Mouse (Mus musculus): ENCODE results near the gene Zfp972. TPM values are rescaled to one million over a fixed set of nuclear protein-coding genes. Genes with fewer than 3 reads are reported as not detected.
"Not testable (repeated sequence)": the region's sequence is repeated elsewhere in the genome, so short reads cannot be mapped to it uniquely, and the experiment has no call there.

Zfp972 gene
- not detected in 2 replicates for polyA plus RNA-seq (2014; fragmentation: Nextera tagmentation; extraction: Ambion mirVana)

DNA sequence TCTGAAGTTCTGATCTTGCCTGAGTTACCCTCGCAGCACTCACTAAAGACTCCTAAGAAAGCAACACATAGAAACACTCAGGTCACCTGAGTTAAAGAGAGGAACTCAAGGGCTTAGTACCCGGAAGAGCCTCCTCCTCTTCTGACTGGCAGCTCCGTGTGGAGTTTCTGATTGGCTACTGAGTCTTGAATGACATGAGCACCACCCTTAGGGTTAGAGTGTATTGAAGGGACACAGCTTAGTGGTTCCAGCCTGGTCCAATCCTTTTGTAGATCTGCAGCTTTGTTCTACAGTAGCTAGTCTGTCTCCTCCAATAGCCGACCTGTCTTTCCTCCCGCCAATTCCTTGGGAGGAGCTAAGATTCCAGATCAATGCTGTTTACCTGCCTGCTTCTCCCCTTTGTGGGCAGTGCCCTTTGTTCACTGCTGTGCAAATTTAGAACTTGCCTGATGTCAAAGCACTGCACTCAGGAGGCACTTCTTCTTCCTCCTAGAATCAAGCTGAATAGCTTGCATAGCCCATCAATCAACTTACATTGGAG, at the start of gene Zfp972:
TSS of gene Zfp972 (minus strand) at position 51 of the 541 bp plus-strand sequence.
- not testable (repeated sequence) for H3K27me3 ChIP-seq (ENCODE audit: control insufficient read depth, insufficient read depth, low read length); DNase-seq (ENCODE audit: low spot score); H3K36me3 ChIP-seq (ENCODE audit: control insufficient read depth, insufficient read depth, low read length)

DNA sequence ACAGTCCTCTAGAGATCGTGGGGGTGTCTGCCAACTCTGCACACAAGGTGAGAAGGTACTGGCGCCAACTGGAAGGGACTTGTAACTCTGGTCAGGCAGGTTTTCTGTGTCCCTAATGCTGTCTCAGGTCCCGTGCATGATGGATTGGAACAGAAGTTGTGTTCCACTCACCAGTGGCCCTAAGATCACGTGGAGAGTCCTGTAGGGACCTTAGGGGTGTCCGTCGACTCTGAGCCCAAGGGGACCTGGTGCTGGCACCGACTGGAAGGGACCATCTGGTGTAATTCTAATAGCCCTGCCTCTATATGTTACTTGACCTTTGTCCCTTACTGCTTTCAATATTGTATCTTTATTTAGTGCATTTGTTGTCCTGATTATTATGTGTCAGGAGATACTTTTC, 49.4 kb upstream of the Zfp972 start:
- H3K36me3 ChIP-seq (ENCODE audit: control insufficient read depth, insufficient read depth, low read length); ATAC-seq (ENCODE audit: low FRiP score); H3K4me2 ChIP-seq (replicated peaks; ENCODE audit: low read depth, low read length); H3K4me1 ChIP-seq (replicated peaks; ENCODE audit: control insufficient read depth, insufficient read depth, low read length); H3K9me3 ChIP-seq (ENCODE audit: control insufficient read depth, low read length); DNase-seq (ENCODE audit: low spot score); H3K27ac ChIP-seq (ENCODE audit: low read depth, low read length); H3K4me3 ChIP-seq (ENCODE audit: low read depth, low read length); H3K27me3 ChIP-seq (ENCODE audit: control insufficient read depth, insufficient read depth, low read length); H3K9ac ChIP-seq (ENCODE audit: low read depth, low read length): not testable (repeated sequence)
- 82% methylated on average over 7 of the region's 7 CpGs for WGBS

More for the DNA sequence above, at the start of gene Zfp972:
- not testable (repeated sequence) for ATAC-seq (ENCODE audit: low FRiP score); H3K9ac ChIP-seq (ENCODE audit: low read depth, low read length); H3K4me1 ChIP-seq (replicated peaks; ENCODE audit: control insufficient read depth, insufficient read depth, low read length); H3K4me3 ChIP-seq (ENCODE audit: low read depth, low read length); H3K27ac ChIP-seq (ENCODE audit: low read depth, low read length); H3K4me2 ChIP-seq (replicated peaks; ENCODE audit: low read depth, low read length); H3K9me3 ChIP-seq (ENCODE audit: control insufficient read depth, low read length)
- WGBS: 80% methylated on average over 3 of the region's 5 CpGs

DNA sequence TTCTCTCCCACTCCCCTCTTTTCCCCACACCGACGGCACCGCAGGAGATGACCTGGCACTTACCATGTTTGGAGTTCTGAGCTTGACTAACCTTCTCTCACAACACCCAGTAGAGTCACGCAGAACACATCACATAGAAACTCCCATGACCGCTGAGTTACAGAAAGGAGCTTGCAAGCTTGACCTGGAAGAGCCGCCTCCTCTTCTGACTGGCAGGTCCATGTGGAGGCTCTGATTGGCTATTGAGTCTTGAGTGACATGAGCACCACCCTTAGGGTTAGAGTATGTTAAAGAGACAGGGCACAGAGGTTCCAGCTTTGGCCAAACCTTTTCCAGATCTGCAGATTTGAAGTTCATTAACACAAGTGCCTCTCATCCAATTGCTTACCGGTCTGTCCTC, 31.7 kb upstream of the Zfp972 start, which contains the start of gene Gm14326:
TSS of gene Gm14326 (minus strand) at position 153 of the 400 bp plus-strand sequence.
- peak within 1 kb of the TSS; percentile 33; the same call in 1 of the 2 replicates for H3K4me2 ChIP-seq (replicated peaks; ENCODE audit: low read depth, low read length)
- not testable (repeated sequence) for H3K9ac ChIP-seq (ENCODE audit: low read depth, low read length); ATAC-seq (ENCODE audit: low FRiP score); H3K4me1 ChIP-seq (replicated peaks; ENCODE audit: control insufficient read depth, insufficient read depth, low read length); H3K27ac ChIP-seq (ENCODE audit: low read depth, low read length); H3K9me3 ChIP-seq (ENCODE audit: control insufficient read depth, low read length); H3K27me3 ChIP-seq (ENCODE audit: control insufficient read depth, insufficient read depth, low read length); H3K36me3 ChIP-seq (ENCODE audit: control insufficient read depth, insufficient read depth, low read length)
- 0% methylated on average over 4 of the region's 7 CpGs for whole genome bisulfite sequencing
- peak; percentile 3 for DNase-seq (ENCODE audit: low spot score)
- peak within 1 kb of the TSS; percentile 34 for H3K4me3 ChIP-seq (ENCODE audit: low read depth, low read length)

DNA sequence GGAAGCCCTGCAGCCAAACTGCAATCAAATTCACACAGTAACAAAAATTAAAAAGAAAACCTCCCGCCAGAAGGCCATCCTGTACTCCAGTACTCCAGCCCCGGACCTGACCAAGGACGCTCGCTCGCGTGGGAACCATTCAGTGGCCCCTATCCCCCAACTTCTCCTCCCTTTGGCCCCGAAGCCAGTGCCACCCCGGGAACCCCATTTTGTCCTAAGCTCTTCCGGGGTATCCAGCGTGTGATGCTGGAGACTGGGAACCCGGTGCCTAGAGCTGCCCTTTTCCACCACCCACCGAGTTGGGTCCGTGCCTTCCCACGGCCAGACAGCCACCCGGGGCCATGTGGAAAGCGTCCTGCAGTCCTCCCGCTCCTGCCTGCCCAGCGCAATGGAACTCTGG, 31.3 kb upstream of the Zfp972 start:
- DNase-seq (ENCODE audit: low spot score): peak; percentile 3
- under 1% methylated on average over 16 of the region's 18 CpGs for WGBS
- H3K27ac ChIP-seq (ENCODE audit: low read depth, low read length); H3K9me3 ChIP-seq (ENCODE audit: control insufficient read depth, low read length); H3K36me3 ChIP-seq (ENCODE audit: control insufficient read depth, insufficient read depth, low read length); H3K4me1 ChIP-seq (replicated peaks; ENCODE audit: control insufficient read depth, insufficient read depth, low read length); H3K27me3 ChIP-seq (ENCODE audit: control insufficient read depth, insufficient read depth, low read length); ATAC-seq (ENCODE audit: low FRiP score); H3K9ac ChIP-seq (ENCODE audit: low read depth, low read length): not testable (repeated sequence)
- Histone ChIP-seq H3K4me2 (replicated peaks; ENCODE audit: low read depth, low read length) (peak overlapping the region; percentile 33; the same call in 1 of the 2 replicates), H3K4me3 (ENCODE audit: low read depth, low read length) (peak overlapping the region; percentile 34)

DNA sequence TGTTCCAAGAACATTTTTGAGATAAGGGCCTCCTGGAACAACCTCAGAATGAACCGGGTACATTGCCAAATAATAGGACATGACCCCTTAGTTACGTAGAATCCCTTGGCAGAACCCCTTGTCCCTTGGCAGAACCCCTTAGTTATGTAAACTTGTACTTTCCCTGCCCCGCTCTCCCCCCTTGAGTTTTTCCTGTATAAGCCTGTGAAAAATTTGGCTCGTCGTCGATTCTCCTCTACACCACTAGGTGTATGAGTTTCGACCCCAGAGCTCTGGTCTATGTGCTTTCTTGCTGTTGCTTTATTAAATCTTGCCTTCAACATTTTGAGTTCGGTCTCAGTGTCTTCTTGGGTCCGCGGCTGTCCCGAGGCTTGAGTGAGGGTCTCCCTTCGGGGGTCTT, 22.1 kb downstream of the Zfp972 start:
- H3K9ac ChIP-seq (ENCODE audit: low read depth, low read length); ATAC-seq (ENCODE audit: low FRiP score); H3K4me1 ChIP-seq (replicated peaks; ENCODE audit: control insufficient read depth, insufficient read depth, low read length); H3K9me3 ChIP-seq (ENCODE audit: control insufficient read depth, low read length); H3K4me2 ChIP-seq (replicated peaks; ENCODE audit: low read depth, low read length); H3K27me3 ChIP-seq (ENCODE audit: control insufficient read depth, insufficient read depth, low read length); H3K4me3 ChIP-seq (ENCODE audit: low read depth, low read length); H3K27ac ChIP-seq (ENCODE audit: low read depth, low read length); DNase-seq (ENCODE audit: low spot score); H3K36me3 ChIP-seq (ENCODE audit: control insufficient read depth, insufficient read depth, low read length): not testable (repeated sequence)
- WGBS: 100% methylated on average over 2 of the region's 12 CpGs

DNA sequence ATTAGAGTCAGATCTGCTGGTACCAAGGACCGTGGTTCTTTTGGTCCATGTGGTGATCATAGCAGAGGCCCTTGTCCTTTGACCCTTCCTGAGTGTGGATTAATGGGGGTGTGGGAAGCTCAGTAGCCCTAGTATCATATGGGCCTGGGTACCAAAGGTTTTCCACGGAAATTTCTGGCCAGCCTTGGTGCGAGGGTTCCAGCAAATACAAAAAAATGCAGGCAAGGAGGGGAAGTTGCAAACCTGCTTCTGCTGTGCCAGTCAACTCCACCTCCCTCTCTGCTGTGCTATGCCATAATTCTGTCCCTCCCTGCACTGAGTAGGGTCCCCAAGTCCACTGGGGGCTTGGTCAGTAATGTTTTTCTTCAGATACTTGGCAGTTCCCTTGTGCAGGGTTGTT, 27.2 kb downstream of the Zfp972 start:
- H3K27ac ChIP-seq (ENCODE audit: low read depth, low read length); H3K9me3 ChIP-seq (ENCODE audit: control insufficient read depth, low read length); DNase-seq (ENCODE audit: low spot score); H3K4me3 ChIP-seq (ENCODE audit: low read depth, low read length); ATAC-seq (ENCODE audit: low FRiP score); H3K36me3 ChIP-seq (ENCODE audit: control insufficient read depth, insufficient read depth, low read length); H3K4me2 ChIP-seq (replicated peaks; ENCODE audit: low read depth, low read length); H3K9ac ChIP-seq (ENCODE audit: low read depth, low read length); H3K4me1 ChIP-seq (replicated peaks; ENCODE audit: control insufficient read depth, insufficient read depth, low read length); H3K27me3 ChIP-seq (ENCODE audit: control insufficient read depth, insufficient read depth, low read length): not testable (repeated sequence)
- WGBS: 83% methylated on average over 2 of the region's 3 CpGs

DNA sequence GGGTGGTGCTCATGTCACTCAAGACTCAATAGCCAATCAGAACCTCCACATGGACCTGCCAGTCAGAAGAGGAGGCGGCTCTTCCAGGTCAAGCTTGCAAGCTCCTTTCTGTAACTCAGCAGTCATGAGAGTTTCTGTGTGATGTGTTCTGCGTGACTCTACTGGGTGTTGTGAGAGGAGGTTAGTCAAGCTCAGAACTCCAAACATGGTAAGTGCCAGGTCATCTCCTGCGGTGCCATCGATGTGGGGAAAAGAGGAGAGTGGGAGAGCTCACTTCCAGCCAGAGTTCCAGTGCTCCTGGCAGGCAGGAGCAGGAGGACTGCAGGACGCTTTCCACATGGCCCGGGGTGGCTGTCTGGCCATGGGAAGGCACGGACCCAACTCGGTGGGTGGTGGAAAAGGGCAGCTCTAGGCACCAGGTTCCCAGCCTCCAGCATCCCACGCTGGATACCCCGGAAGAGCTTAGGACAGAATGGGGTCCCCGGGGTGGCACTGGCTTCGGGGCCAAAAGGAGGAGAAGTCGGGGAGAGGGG, 28.3 kb downstream of the Zfp972 start, which contains the start of gene Gm14327:
TSS of gene Gm14327 (plus strand) at position 51 of the 533 bp plus-strand sequence.
- not testable (repeated sequence) for H3K4me2 ChIP-seq (replicated peaks; ENCODE audit: low read depth, low read length); H3K4me3 ChIP-seq (ENCODE audit: low read depth, low read length); H3K27ac ChIP-seq (ENCODE audit: low read depth, low read length); H3K9me3 ChIP-seq (ENCODE audit: control insufficient read depth, low read length); H3K36me3 ChIP-seq (ENCODE audit: control insufficient read depth, insufficient read depth, low read length); ATAC-seq (ENCODE audit: low FRiP score); H3K4me1 ChIP-seq (replicated peaks; ENCODE audit: control insufficient read depth, insufficient read depth, low read length); H3K9ac ChIP-seq (ENCODE audit: low read depth, low read length); H3K27me3 ChIP-seq (ENCODE audit: control insufficient read depth, insufficient read depth, low read length)
- DNase-seq (ENCODE audit: low spot score): peak; percentile 0
- WGBS: 59% methylated on average over 6 of the region's 13 CpGs

DNA sequence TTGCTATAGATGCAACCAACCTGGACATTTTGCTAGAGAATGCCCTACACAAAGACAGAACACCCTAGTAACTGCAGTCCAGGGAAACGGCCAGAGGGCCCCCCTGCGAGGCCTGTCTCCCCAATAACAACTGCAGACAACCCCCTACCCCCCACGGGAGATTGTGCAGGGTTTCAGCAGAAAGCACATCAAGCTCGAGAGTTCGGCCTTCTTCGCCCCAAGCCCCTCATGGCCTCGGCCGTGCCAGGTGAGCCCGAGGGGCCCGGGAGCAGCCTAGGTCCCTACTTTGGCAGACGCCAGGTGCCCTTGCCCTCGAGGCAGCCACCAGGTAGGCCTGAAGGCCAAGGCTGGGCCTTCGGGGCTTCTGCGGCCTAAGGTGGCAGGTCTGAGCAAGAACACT, 37.7 kb downstream of the Zfp972 start:
- not testable (repeated sequence) for ATAC-seq (ENCODE audit: low FRiP score); H3K4me2 ChIP-seq (replicated peaks; ENCODE audit: low read depth, low read length); H3K9me3 ChIP-seq (ENCODE audit: control insufficient read depth, low read length)

DNA sequence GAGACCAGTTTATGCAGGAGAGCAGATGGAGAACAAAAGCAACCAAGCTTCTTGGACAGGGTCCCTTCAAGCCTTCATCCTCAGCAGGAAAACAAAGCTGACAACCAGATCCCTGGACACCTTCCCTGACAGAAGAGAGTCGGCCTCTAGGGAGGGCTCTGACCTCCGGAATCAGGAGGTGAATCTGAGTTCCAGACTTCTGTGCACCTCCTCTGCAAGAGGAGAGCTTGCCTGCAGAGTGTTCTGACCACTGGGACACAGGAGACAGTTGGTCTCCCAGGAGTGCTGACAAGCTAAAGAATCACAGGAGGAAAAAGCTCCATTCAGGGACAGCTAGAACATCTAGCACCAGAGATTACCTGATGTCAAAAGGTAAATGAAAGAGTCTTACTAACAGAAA, 63.2 kb downstream of the Zfp972 start:
- WGBS: 85% methylated on average over 2 of the region's 2 CpGs
- not testable (repeated sequence) for ATAC-seq (ENCODE audit: low FRiP score)

More for the DNA sequence above, 37.7 kb downstream of the Zfp972 start:
- not testable (repeated sequence) for H3K4me1 ChIP-seq (replicated peaks; ENCODE audit: control insufficient read depth, insufficient read depth, low read length); H3K36me3 ChIP-seq (ENCODE audit: control insufficient read depth, insufficient read depth, low read length); H3K27me3 ChIP-seq (ENCODE audit: control insufficient read depth, insufficient read depth, low read length); H3K27ac ChIP-seq (ENCODE audit: low read depth, low read length); H3K9ac ChIP-seq (ENCODE audit: low read depth, low read length); H3K4me3 ChIP-seq (ENCODE audit: low read depth, low read length); DNase-seq (ENCODE audit: low spot score)
- WGBS: 93% methylated on average over 14 of the region's 14 CpGs

More for the DNA sequence above, 63.2 kb downstream of the Zfp972 start:
- not testable (repeated sequence) for H3K9ac ChIP-seq (ENCODE audit: low read depth, low read length); H3K36me3 ChIP-seq (ENCODE audit: control insufficient read depth, insufficient read depth, low read length); H3K27ac ChIP-seq (ENCODE audit: low read depth, low read length); H3K9me3 ChIP-seq (ENCODE audit: control insufficient read depth, low read length); H3K4me2 ChIP-seq (replicated peaks; ENCODE audit: low read depth, low read length); H3K4me1 ChIP-seq (replicated peaks; ENCODE audit: control insufficient read depth, insufficient read depth, low read length); H3K4me3 ChIP-seq (ENCODE audit: low read depth, low read length); DNase-seq (ENCODE audit: low spot score); H3K27me3 ChIP-seq (ENCODE audit: control insufficient read depth, insufficient read depth, low read length)
